Mouse (Mus musculus) forebrain, postnatal 0 days (tissue): Measurements from ENCODE around the gene Fcer1g. TPM values are rescaled to one million over a fixed set of nuclear protein-coding genes. Genes with fewer than 3 reads are reported as not detected.

Experiments
- ATAC-seq: fragments of 200-750 bp; cut with Nextera tagmentation; 2 replicates; pipeline ENCODE4 v1.8.0; 2017; ENCODE audit warnings: mild to moderate bottlenecking, moderate library complexity
- DNase-seq: peaks from one replicate; pipeline ENCODE4 v3.0.0-alpha.2; 2015
- H3K27ac ChIP-seq: fragments of 300-500 bp; sonication (generic); 2 replicates; pipeline ENCODE4 v1.5.1; 2014; ENCODE audit warnings: low read depth, mild to moderate bottlenecking, antibody characterized with exemption, low read length, moderate library complexity, mixed read lengths
- H3K27me3 ChIP-seq: fragments of 300-500 bp; sonication (generic); 2 replicates; pipeline ENCODE4 v1.6.1; 2014; ENCODE audit warnings: mild to moderate bottlenecking, low read length, mixed read lengths; ENCODE audit not compliant: insufficient read depth
- H3K36me3 ChIP-seq: fragments of 300-500 bp; sonication (generic); 2 replicates; pipeline ENCODE4 v1.6.1; 2014; ENCODE audit warnings: mild to moderate bottlenecking, moderate library complexity; ENCODE audit not compliant: insufficient read depth
- H3K4me1 ChIP-seq: fragments of 300-500 bp; sonication (generic); 2 replicates; pipeline ENCODE4 v1.6.1; 2014; ENCODE audit warnings: antibody characterized with exemption; ENCODE audit not compliant: insufficient read depth
- H3K4me2 ChIP-seq: fragments of 300-500 bp; sonication (generic); 2 replicates; pipeline ENCODE4 v1.6.1; 2014; ENCODE audit warnings: low read depth, mild to moderate bottlenecking, moderate library complexity
- H3K4me3 ChIP-seq: fragments of 300-500 bp; sonication (generic); 2 replicates; pipeline ENCODE4 v1.5.1; 2014; ENCODE audit warnings: low read depth, low read length, mixed read lengths
- H3K9ac ChIP-seq: fragments of 300-500 bp; sonication (generic); 2 replicates; pipeline ENCODE4 v1.6.1; 2014; ENCODE audit warnings: mild to moderate bottlenecking
- H3K9me3 ChIP-seq: fragments of 300-500 bp; sonication (generic); 2 replicates; pipeline ENCODE4 v1.6.1; 2016; ENCODE audit warnings: low read length
- CTCF ChIP-seq: sonication (generic); IDR thresholded peaks from 2 replicates; pipeline ENCODE4 v1.5.1; 2016; ENCODE audit warnings: antibody characterized with exemption, control low read depth, low read depth
- WGBS: fragments of 180-500 bp; shearing (Covaris S2); extraction: QIAGEN DNeasy Blood & Tissue Kit; methylation state at CpG from one replicate; pipeline ENCODE4 v1.1.7; 2014; 5-methylcytosine and 5-hydroxymethylcytosine counted together
- polyA plus RNA-seq: library from polyadenylated mRNA; unstranded; fragments of >200 nt; fragmentation: Nextera tagmentation; extraction: Ambion mirVana; gene quantifications from 2 replicates; pipeline ENCODE4 v1.2.1, GENCODE M21; 2015
- total RNA-seq: library from RNA; depleted of rRNA; stranded (reverse); fragments of >200 nt; gene quantifications from 2 replicates; pipeline ENCODE4 v1.2.3, GENCODE M21; 2014

The Fcer1g gene
- total and polyA plus RNA-seq, 2 experiments from 2014 or later, result 11.2 to 33.2 TPM

GRCm38 (mm10) chr1:171272086-171272485, 37.9 kb upstream of the Fcer1g start:
- WGBS, result 94% methylated on average over 3 of the region's 3 CpGs
- H3K27me3 ChIP-seq, result no peaks in the 10 kb centered on the region
- H3K27ac ChIP-seq, result no peak overlapping the region
- no peak for TF ChIP-seq CTCF
- ATAC-seq (no peak), DNase-seq (no peak)
- H3K9ac ChIP-seq, result no peak overlapping the region
- no peak overlapping the region for H3K4me2 ChIP-seq
- no peak overlapping the region for H3K4me3 ChIP-seq
- H3K36me3 ChIP-seq, result peaks cover 38% of the 10 kb centered on the region
- H3K9me3 ChIP-seq, result no peaks in the 10 kb centered on the region
- H3K4me1 ChIP-seq, result peaks cover 8% of the 10 kb centered on the region

GRCm38 (mm10) chr1:171271622-171272021, 37.5 kb upstream of the Fcer1g start:
- peaks cover 33% of the 10 kb centered on the region for H3K36me3 ChIP-seq
- DNase-seq, result no peak
- H3K4me3 ChIP-seq, result no peak overlapping the region
- H3K9ac ChIP-seq, result no peak overlapping the region
- ATAC-seq, result no peak
- no peak for TF ChIP-seq CTCF
- H3K27ac ChIP-seq, result no peak overlapping the region
- 73% methylated on average over 10 of the region's 10 CpGs for WGBS
- no peaks in the 10 kb centered on the region for H3K9me3 ChIP-seq
- peak overlapping the region; percentile 96; the same call in 1 of the 2 replicates for H3K4me2 ChIP-seq
- peaks cover 8% of the 10 kb centered on the region for H3K4me1 ChIP-seq
- H3K27me3 ChIP-seq, result no peaks in the 10 kb centered on the region

- Histone ChIP-seq H3K9me3 (no peaks in the 10 kb centered on the region), H3K9ac (peak overlapping the region; percentile 73; the same call in 1 of the 2 replicates), H3K27me3 (no peaks in the 10 kb centered on the region), H3K4me1 (peaks cover 8% of the 10 kb centered on the region), H3K27ac (peak overlapping the region; percentile 51; the same call in 1 of the 2 replicates), H3K4me3 (peak overlapping the region; percentile 71), H3K36me3 (peaks cover 29% of the 10 kb centered on the region), H3K4me2 (peak overlapping the region; percentile 96)
- no peak for TF ChIP-seq CTCF
- WGBS, result 55% methylated on average over 9 of the region's 9 CpGs
- DNase-seq (no peak), ATAC-seq (no peak)
Measured at GRCm38 (mm10) chr1:171271196-171271595, 37.0 kb upstream of the Fcer1g start.

DNA sequence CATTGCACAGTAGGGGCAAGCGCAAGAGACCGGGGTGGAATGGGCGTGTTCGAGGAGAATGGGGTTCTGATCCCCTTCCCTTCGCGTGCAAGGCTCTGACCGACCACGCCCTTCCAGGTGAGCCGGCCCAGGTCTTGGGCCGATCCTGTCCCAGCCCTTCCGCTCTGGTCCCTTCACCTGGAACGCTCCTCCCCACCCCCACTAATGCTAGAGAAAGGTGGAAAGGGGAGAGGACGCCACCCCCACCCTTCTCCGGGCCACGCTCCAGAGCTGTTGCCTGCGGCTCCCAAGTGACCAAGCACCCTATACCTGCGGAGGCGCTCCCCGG, 36.4 kb upstream of the Fcer1g start:
- Histone ChIP-seq H3K4me2 (peak overlapping the region; percentile 96), H3K9me3 (no peaks in the 10 kb centered on the region), H3K27ac (peak overlapping the region; percentile 51), H3K27me3 (no peaks in the 10 kb centered on the region), H3K9ac (peak overlapping the region; percentile 73), H3K4me1 (peaks cover 8% of the 10 kb centered on the region), H3K4me3 (peak overlapping the region; percentile 71), H3K36me3 (peaks cover 22% of the 10 kb centered on the region)
- ATAC-seq (peak; percentile 45), DNase-seq (no peak)
- no peak for TF ChIP-seq CTCF
- WGBS, result 2% methylated on average over 19 of the region's 19 CpGs

GRCm38 (mm10) chr1:171269848-171270572, 35.8 kb upstream of the Fcer1g start, which contains the start of gene B4galt3:
B4galt3 (plus strand) TSS chr1:171270328.
- ATAC-seq, result peak; percentile 97
- Histone ChIP-seq H3K9me3 (no peaks in the 10 kb centered on the region), H3K4me1 (peaks cover 8% of the 10 kb centered on the region), H3K27ac (peak within 1 kb of the TSS; percentile 51), H3K4me3 (peak within 1 kb of the TSS; percentile 71), H3K4me2 (peak within 1 kb of the TSS; percentile 96), H3K36me3 (peaks cover 17% of the 10 kb centered on the region), H3K9ac (peak within 1 kb of the TSS; percentile 73), H3K27me3 (no peaks in the 10 kb centered on the region)
- TF ChIP-seq CTCF, result no peak
- peak; percentile 92 for DNase-seq
- 3% methylated on average over 36 of the region's 36 CpGs for WGBS

DNA sequence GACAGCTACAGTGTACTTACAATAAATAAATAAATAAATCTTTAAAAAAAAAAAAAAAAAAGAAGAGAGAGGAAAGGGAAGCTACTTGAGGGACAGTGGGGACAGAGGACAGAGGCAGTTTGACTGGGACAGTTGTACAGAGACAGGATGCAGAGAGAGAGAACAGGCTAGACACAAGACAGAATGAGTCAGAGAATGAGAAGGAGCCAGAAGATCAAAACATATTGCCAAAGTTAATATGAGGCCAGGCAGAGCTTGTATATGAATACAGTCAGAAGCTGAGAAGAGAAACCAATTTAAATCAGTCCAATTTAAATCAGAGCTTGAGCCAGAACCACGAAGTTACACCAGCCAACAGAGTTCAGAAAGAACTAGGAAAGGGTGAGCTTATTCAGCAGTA, 34.2 kb upstream of the Fcer1g start:
- TF ChIP-seq CTCF, result no peak
- H3K9ac ChIP-seq, result no peak overlapping the region
- H3K9me3 ChIP-seq, result no peaks in the 10 kb centered on the region
- DNase-seq, result no peak
- no peak overlapping the region for H3K4me2 ChIP-seq
- H3K4me1 ChIP-seq, result peaks cover 15% of the 10 kb centered on the region
- WGBS, result 56% methylated on average over 1 of the region's 1 CpGs
- no peaks in the 10 kb centered on the region for H3K27me3 ChIP-seq
- H3K27ac ChIP-seq, result no peak overlapping the region
- H3K36me3 ChIP-seq, result peaks cover under 1% of the 10 kb centered on the region; the same call in 1 of the 2 replicates
- H3K4me3 ChIP-seq, result no peak overlapping the region
- ATAC-seq, result no peak

DNA sequence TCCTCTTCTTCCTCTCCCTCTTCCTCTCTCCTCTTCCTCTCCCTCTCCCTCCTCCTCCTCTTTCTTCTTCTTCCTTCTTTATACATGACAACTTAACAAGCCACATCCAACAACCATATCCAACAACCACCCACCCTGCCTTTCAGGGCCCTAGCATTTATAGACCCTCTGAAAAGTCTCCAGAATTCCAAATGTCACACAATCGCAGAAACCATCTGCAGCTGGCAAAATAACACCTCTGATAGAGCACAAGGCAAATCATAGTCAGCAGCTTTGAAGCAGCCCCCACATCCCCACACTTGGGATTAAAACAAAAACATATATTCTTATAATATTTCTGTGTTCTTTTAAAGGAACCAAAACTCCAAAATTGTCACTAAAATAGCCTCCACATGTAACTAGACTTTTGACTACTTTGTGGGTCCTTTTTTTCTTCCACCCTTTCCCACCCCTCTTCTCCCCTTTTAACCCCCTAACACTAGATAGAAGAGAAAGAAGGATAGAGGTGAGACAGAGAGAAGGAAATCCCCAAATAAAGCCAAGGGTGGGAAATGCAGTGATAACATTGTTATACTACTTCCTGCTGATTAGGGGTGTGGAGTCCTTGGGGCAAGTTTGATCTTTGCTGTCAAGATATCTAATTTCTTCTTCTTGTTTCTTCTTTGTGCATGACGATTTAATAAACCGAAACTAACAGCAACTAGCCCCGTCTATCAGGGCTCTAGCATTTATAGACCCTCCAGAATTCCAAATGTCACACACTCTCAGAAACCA, 32.0 kb upstream of the Fcer1g start:
- no peak for DNase-seq
- no peak overlapping the region for H3K4me2 ChIP-seq
- WGBS, result 76% methylated on average over 4 of the region's 4 CpGs
- H3K9ac ChIP-seq, result no peak overlapping the region
- ATAC-seq, result no peak
- no peak overlapping the region for H3K27ac ChIP-seq
- no peaks in the 10 kb centered on the region for H3K27me3 ChIP-seq
- H3K36me3 ChIP-seq, result no peaks in the 10 kb centered on the region
- no peak for TF ChIP-seq CTCF
- H3K4me3 ChIP-seq, result no peak overlapping the region
- H3K4me1 ChIP-seq, result peaks cover 17% of the 10 kb centered on the region
- no peaks in the 10 kb centered on the region for H3K9me3 ChIP-seq
